ENCODE assay signal across 8 mouse cellular contexts in the genomic region with DNA sequence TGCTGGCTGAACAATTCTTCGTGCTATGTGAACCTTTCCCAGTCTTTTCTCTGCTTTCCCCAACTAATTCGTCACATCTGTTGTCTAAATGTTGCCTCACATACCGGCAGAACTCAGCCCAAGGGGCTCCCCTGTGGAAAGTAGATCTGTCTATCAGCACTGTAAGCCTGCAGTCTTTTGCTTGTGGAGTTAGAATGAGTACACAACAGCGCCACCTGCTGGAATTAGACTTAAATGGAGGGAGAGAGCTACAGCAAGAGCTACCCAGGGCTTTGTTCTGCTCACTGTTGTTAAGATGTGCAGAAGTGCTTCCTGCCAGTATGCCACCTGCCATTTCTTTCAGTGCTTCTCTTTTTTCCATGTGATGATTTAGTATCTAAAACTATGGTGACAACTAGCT.
DNase-seq lines count a peak whose midpoint lies in the region; ATAC-seq and TF ChIP-seq lines count a peak whose summit lies in the region.

No protein-coding gene starts in this region.

- TF ChIP-seq CTCF in kidney, postnatal 0 days (IDR thresholded peaks at IDR 0.05; ENCODE audit: low read depth) = peak; percentile 90
- peak; percentile 43 for TF ChIP-seq CTCF in liver, adult 2 months (IDR thresholded peaks at IDR 0.05; ENCODE audit: low read depth, low read length)

- 8% methylated on average over 4 of the region's 4 CpGs for WGBS in kidney, postnatal 0 days
- 15% methylated on average over 4 of the region's 4 CpGs for WGBS in liver, adult 2 months
- WGBS in neural tube, embryonic 13.5 days = 9% methylated on average over 4 of the region's 4 CpGs

- H3K79me2 ChIP-seq in liver, adult 2 months (ENCODE audit: control insufficient read depth, insufficient read depth, low read length) = no peaks in the 10 kb centered on the region

- no peak for TF ChIP-seq POLR2A in liver, adult 2 months (IDR thresholded peaks at IDR 0.05; ENCODE audit: extremely low read depth, insufficient read depth, low read length)

- H3K9ac ChIP-seq in kidney, postnatal 0 days (ENCODE audit: low read depth, low read length) = no peak overlapping the region
- H3K9ac ChIP-seq in liver, adult 2 months (ENCODE audit: low read depth, low read length) = no peak overlapping the region
- H3K9ac ChIP-seq in neural tube, embryonic 13.5 days = no peak overlapping the region

- no peak overlapping the region for H3K27ac ChIP-seq in kidney, postnatal 0 days
- H3K27ac ChIP-seq in liver, adult 2 months (replicated peaks; ENCODE audit: insufficient read depth, low read depth, low read length) = no peak overlapping the region
- no peak overlapping the region for H3K27ac ChIP-seq in neural tube, embryonic 13.5 days (replicated peaks)

- ATAC-seq in kidney, postnatal 0 days (replicated peaks; ENCODE audit: low FRiP score, low read depth) = 0 out of 2 replicates have a peak, but pooled peaks have one; percentile 43
- peak; percentile 89 for ATAC-seq in neural tube, embryonic 13.5 days (ENCODE audit: low read depth)

- peak; percentile 3 to 27 for DNase-seq in heart, adult 9 months (ENCODE audit: low spot score in 2 of 2)
- DNase-seq in heart, adult 11 months = no peak
- peak; percentile 96 for DNase-seq in embryo, embryonic 10 days (ENCODE audit: low spot score)
- DNase-seq in gastrocnemius, postnatal 4 days (ENCODE audit: low spot score in 2 of 2) = peak; percentile 17 to 60
- peak; percentile 93 for DNase-seq in kidney, postnatal 0 days (ENCODE audit: low spot score)
- peak; percentile 73 for DNase-seq in liver, adult 2 months (ENCODE audit: extremely low read depth, low read depth, low spot score)
- DNase-seq in thymus, adult 18-20 months = peak; percentile 4 to 18

- no peak overlapping the region for H3K4me3 ChIP-seq in kidney, postnatal 0 days (replicated peaks; ENCODE audit: low read depth, low read length)
- no peak overlapping the region for H3K4me3 ChIP-seq in liver, adult 2 months (ENCODE audit: insufficient read depth, low read depth, low read length)
- no peak overlapping the region for H3K4me3 ChIP-seq in neural tube, embryonic 13.5 days

- H3K9me3 ChIP-seq in kidney, postnatal 0 days (replicated peaks; ENCODE audit: low read length) = no peaks in the 10 kb centered on the region
- no peaks in the 10 kb centered on the region for H3K9me3 ChIP-seq in neural tube, embryonic 13.5 days

- no peaks in the 10 kb centered on the region for H3K36me3 ChIP-seq in kidney, postnatal 0 days (ENCODE audit: insufficient read depth, low read length)
- no peaks in the 10 kb centered on the region for H3K36me3 ChIP-seq in liver, adult 2 months (ENCODE audit: control insufficient read depth, insufficient read depth, low read length)
- no peaks in the 10 kb centered on the region for H3K36me3 ChIP-seq in neural tube, embryonic 13.5 days

- no peaks in the 10 kb centered on the region for H3K27me3 ChIP-seq in kidney, postnatal 0 days (ENCODE audit: insufficient read depth, low read length)
- H3K27me3 ChIP-seq in liver, adult 2 months (ENCODE audit: control insufficient read depth, insufficient read depth, low read length) = no peaks in the 10 kb centered on the region
- no peaks in the 10 kb centered on the region for H3K27me3 ChIP-seq in neural tube, embryonic 13.5 days

- H3K4me1 ChIP-seq in kidney, postnatal 0 days (replicated peaks; ENCODE audit: insufficient read depth, low read length) = no peaks in the 10 kb centered on the region
- no peaks in the 10 kb centered on the region for H3K4me1 ChIP-seq in liver, adult 2 months (ENCODE audit: control insufficient read depth, insufficient read depth, low read length)
- no peaks in the 10 kb centered on the region for H3K4me1 ChIP-seq in neural tube, embryonic 13.5 days (replicated peaks)

- H3K4me2 ChIP-seq in kidney, postnatal 0 days (ENCODE audit: low read length) = no peak overlapping the region
- no peak overlapping the region for H3K4me2 ChIP-seq in neural tube, embryonic 13.5 days
